Comparison of ENCODE assay signal across 15 mouse cellular contexts in genomic region chr2:114161978-114162377, GRCm38 (mm10).
"Had no signal": no experiment of that assay in that cellular context is flagged by ENCODE, and none has a peak within 500 bp of the region (broad histone marks: within the 10 kb centered on the region; RNA-seq: fewer than 3 reads in every experiment).

No protein-coding gene starts in this region.

- H3K4me3 ChIP-seq: neural tube, embryonic 13.5 days; neural tube, embryonic 15.5 days; stomach, embryonic 15.5 days had no signal

- H3K27me3 ChIP-seq: neural tube, embryonic 13.5 days; neural tube, embryonic 15.5 days; stomach, embryonic 15.5 days had no signal

- DNase-seq: retina, postnatal 1 day; right cerebral cortex, adult 18-20 months; right cerebral cortex, postnatal 14 days; right cerebral cortex, postnatal 25 days; right cerebral cortex, postnatal 4 days; spleen, adult 18-20 months; thymus, adult 18-20 months; thymus, adult 2 months; thymus, postnatal 14 days; thymus, postnatal 25 days; thymus, postnatal 36 days; thymus, postnatal 4 days had no signal

- H3K4me2 ChIP-seq: neural tube, embryonic 13.5 days; neural tube, embryonic 15.5 days; stomach, embryonic 15.5 days had no signal
